Mouse (Mus musculus): ENCODE measurements around the gene Erbb3. TPM values are rescaled to one million over a fixed set of nuclear protein-coding genes. Genes with fewer than 3 reads are reported as not detected.
A peak's percentile ranks its signal among the peaks of the same experiment; 100 is the strongest.

The Erbb3 gene
- polyA plus RNA-seq, 1 experiment from 2014 or later, result 0.56 TPM

- Histone ChIP-seq H3K4me2 (no peak overlapping the region), H3K9ac (no peak overlapping the region), H3K36me3 (replicated peaks) (no peaks in the 10 kb centered on the region), H3K27me3 (replicated peaks) (no peaks in the 10 kb centered on the region), H3K4me3 (no peak overlapping the region), H3K4me1 (no peaks in the 10 kb centered on the region), H3K9me3 (no peaks in the 10 kb centered on the region), H3K27ac (no peak overlapping the region)
- whole genome bisulfite sequencing, result 97% methylated on average over 1 of the region's 1 CpGs
- ATAC-seq (replicated peaks), result no peak
Measured at GRCm38 (mm10) chr10:128601499-128601898, 12.0 kb upstream of the Erbb3 start.

- Histone ChIP-seq H3K9me3 (no peaks in the 10 kb centered on the region), H3K4me1 (no peaks in the 10 kb centered on the region), H3K9ac (no peak overlapping the region), H3K27ac (no peak overlapping the region), H3K4me3 (no peak overlapping the region), H3K36me3 (replicated peaks) (no peaks in the 10 kb centered on the region), H3K27me3 (replicated peaks) (no peaks in the 10 kb centered on the region), H3K4me2 (no peak overlapping the region)
- ATAC-seq (replicated peaks), result no peak
- 82% methylated on average over 2 of the region's 2 CpGs for WGBS
Measured at GRCm38 (mm10) chr10:128598476-128598875, 9.0 kb upstream of the Erbb3 start.

GRCm38 (mm10) chr10:128592797-128593196 lies 3.3 kb upstream of the Erbb3 start:
- no peak overlapping the region for H3K4me3 ChIP-seq
- no peak overlapping the region for H3K9ac ChIP-seq
- no peaks in the 10 kb centered on the region for H3K36me3 ChIP-seq (replicated peaks)
- no peaks in the 10 kb centered on the region for H3K9me3 ChIP-seq
- 69% methylated on average over 5 of the region's 5 CpGs for WGBS
- ATAC-seq (replicated peaks), result no peak
- H3K4me1 ChIP-seq, result peaks cover 12% of the 10 kb centered on the region
- H3K4me2 ChIP-seq, result no peak overlapping the region
- peaks cover 23% of the 10 kb centered on the region for H3K27me3 ChIP-seq (replicated peaks)
- H3K27ac ChIP-seq, result no peak overlapping the region

GRCm38 (mm10) chr10:128591436-128591835 lies 2.0 kb upstream of the Erbb3 start:
- H3K9me3 ChIP-seq, result no peaks in the 10 kb centered on the region
- H3K36me3 ChIP-seq (replicated peaks), result no peaks in the 10 kb centered on the region
- no peak overlapping the region for H3K27ac ChIP-seq
- peaks cover 33% of the 10 kb centered on the region for H3K27me3 ChIP-seq (replicated peaks)
- no peak overlapping the region for H3K4me3 ChIP-seq
- WGBS, result 88% methylated on average over 6 of the region's 6 CpGs
- no peak for ATAC-seq (replicated peaks)
- H3K4me1 ChIP-seq, result peaks cover 12% of the 10 kb centered on the region
- H3K4me2 ChIP-seq, result no peak overlapping the region
- no peak overlapping the region for H3K9ac ChIP-seq

- H3K27ac ChIP-seq, result no peak overlapping the region
- peak overlapping the region; percentile 50 for H3K4me3 ChIP-seq
- peak overlapping the region; percentile 97 for H3K4me2 ChIP-seq
- ATAC-seq (replicated peaks), result peak; percentile 78
- H3K9me3 ChIP-seq, result no peaks in the 10 kb centered on the region
- peaks cover 35% of the 10 kb centered on the region for H3K27me3 ChIP-seq (replicated peaks)
- H3K36me3 ChIP-seq (replicated peaks), result no peaks in the 10 kb centered on the region
- under 1% methylated on average over 43 of the region's 43 CpGs for WGBS
- H3K4me1 ChIP-seq, result peaks cover 12% of the 10 kb centered on the region
- peak overlapping the region; percentile 47 for H3K9ac ChIP-seq
Measured at GRCm38 (mm10) chr10:128590193-128590690, 790 bp upstream of the Erbb3 start.

- Histone ChIP-seq H3K36me3 (replicated peaks) (no peaks in the 10 kb centered on the region), H3K27me3 (replicated peaks) (peaks cover 35% of the 10 kb centered on the region), H3K4me1 (peaks cover 12% of the 10 kb centered on the region), H3K4me2 (peak overlapping the region; percentile 97), H3K4me3 (peak overlapping the region; percentile 50), H3K9ac (peak overlapping the region; percentile 47; the same call in 1 of the 2 replicates), H3K9me3 (no peaks in the 10 kb centered on the region), H3K27ac (no peak overlapping the region)
- WGBS, result 3% methylated on average over 23 of the region's 23 CpGs
- 0 out of 2 replicates have a peak, but pooled peaks have one; percentile 48 for ATAC-seq (replicated peaks)
Measured at GRCm38 (mm10) chr10:128588775-128589463, 533 bp downstream of the Erbb3 start.

- Histone ChIP-seq H3K4me2 (no peak overlapping the region), H3K36me3 (replicated peaks) (no peaks in the 10 kb centered on the region), H3K9ac (no peak overlapping the region), H3K4me1 (peaks cover 12% of the 10 kb centered on the region), H3K27ac (no peak overlapping the region), H3K4me3 (no peak overlapping the region), H3K27me3 (replicated peaks) (peaks cover 35% of the 10 kb centered on the region), H3K9me3 (no peaks in the 10 kb centered on the region)
- no peak for ATAC-seq (replicated peaks)
- 20% methylated on average over 1 of the region's 1 CpGs for WGBS
Measured at GRCm38 (mm10) chr10:128588136-128588535, 1.3 kb downstream of the Erbb3 start.

- H3K4me2 ChIP-seq, result no peak overlapping the region
- H3K36me3 ChIP-seq (replicated peaks), result no peaks in the 10 kb centered on the region
- no peak for ATAC-seq (replicated peaks)
- peaks cover 36% of the 10 kb centered on the region for H3K27me3 ChIP-seq (replicated peaks)
- H3K4me1 ChIP-seq, result peaks cover 12% of the 10 kb centered on the region
- no peak overlapping the region for H3K9ac ChIP-seq
- no peaks in the 10 kb centered on the region for H3K9me3 ChIP-seq
- WGBS, result 57% methylated on average over 8 of the region's 8 CpGs
- H3K27ac ChIP-seq, result no peak overlapping the region
- H3K4me3 ChIP-seq, result no peak overlapping the region
Measured at GRCm38 (mm10) chr10:128587697-128588096, 1.8 kb downstream of the Erbb3 start.

- no peak for ATAC-seq (replicated peaks)
- H3K27ac ChIP-seq, result no peak overlapping the region
- no peaks in the 10 kb centered on the region for H3K36me3 ChIP-seq (replicated peaks)
- no peak overlapping the region for H3K4me3 ChIP-seq
- H3K27me3 ChIP-seq (replicated peaks), result peaks cover 38% of the 10 kb centered on the region
- H3K9me3 ChIP-seq, result no peaks in the 10 kb centered on the region
- WGBS, result 51% methylated on average over 4 of the region's 4 CpGs
- H3K4me1 ChIP-seq, result peaks cover 12% of the 10 kb centered on the region
- H3K4me2 ChIP-seq, result no peak overlapping the region
- H3K9ac ChIP-seq, result no peak overlapping the region
Measured at GRCm38 (mm10) chr10:128587120-128587519, 2.3 kb downstream of the Erbb3 start.

- H3K9me3 ChIP-seq, result no peaks in the 10 kb centered on the region
- no peak overlapping the region for H3K27ac ChIP-seq
- H3K9ac ChIP-seq, result no peak overlapping the region
- H3K4me2 ChIP-seq, result no peak overlapping the region
- ATAC-seq (replicated peaks), result no peak
- H3K4me3 ChIP-seq, result no peak overlapping the region
- peaks cover 12% of the 10 kb centered on the region for H3K4me1 ChIP-seq
- H3K36me3 ChIP-seq (replicated peaks), result no peaks in the 10 kb centered on the region
- H3K27me3 ChIP-seq (replicated peaks), result peaks cover 38% of the 10 kb centered on the region
- whole genome bisulfite sequencing, result 11% methylated on average over 1 of the region's 1 CpGs
Measured at GRCm38 (mm10) chr10:128586546-128586945, 2.9 kb downstream of the Erbb3 start.

GRCm38 (mm10) chr10:128584386-128584785 lies 5.1 kb downstream of the Erbb3 start:
- H3K9me3 ChIP-seq, result no peaks in the 10 kb centered on the region
- 7% methylated on average over 4 of the region's 4 CpGs for WGBS
- H3K27ac ChIP-seq, result no peak overlapping the region
- H3K27me3 ChIP-seq (replicated peaks), result peaks cover 31% of the 10 kb centered on the region
- peaks cover 5% of the 10 kb centered on the region for H3K4me1 ChIP-seq
- no peak overlapping the region for H3K4me2 ChIP-seq
- no peak for ATAC-seq (replicated peaks)
- H3K9ac ChIP-seq, result no peak overlapping the region
- H3K4me3 ChIP-seq, result no peak overlapping the region
- no peaks in the 10 kb centered on the region for H3K36me3 ChIP-seq (replicated peaks)

- H3K27ac ChIP-seq, result no peak overlapping the region
- H3K36me3 ChIP-seq (replicated peaks), result no peaks in the 10 kb centered on the region
- no peak overlapping the region for H3K9ac ChIP-seq
- peaks cover 24% of the 10 kb centered on the region for H3K27me3 ChIP-seq (replicated peaks)
- no peaks in the 10 kb centered on the region for H3K9me3 ChIP-seq
- WGBS, result 22% methylated on average over 7 of the region's 7 CpGs
- H3K4me1 ChIP-seq, result no peaks in the 10 kb centered on the region
- no peak for ATAC-seq (replicated peaks)
- no peak overlapping the region for H3K4me3 ChIP-seq
- H3K4me2 ChIP-seq, result no peak overlapping the region
Measured at GRCm38 (mm10) chr10:128583644-128584043, 5.8 kb downstream of the Erbb3 start.

GRCm38 (mm10) chr10:128579731-128580130 lies 9.7 kb downstream of the Erbb3 start:
- H3K27ac ChIP-seq, result no peak overlapping the region
- ATAC-seq (replicated peaks), result no peak
- no peaks in the 10 kb centered on the region for H3K4me1 ChIP-seq
- no peak overlapping the region for H3K9ac ChIP-seq
- no peak overlapping the region for H3K4me2 ChIP-seq
- no peaks in the 10 kb centered on the region for H3K36me3 ChIP-seq (replicated peaks)
- H3K9me3 ChIP-seq, result no peaks in the 10 kb centered on the region
- 77% methylated on average over 4 of the region's 4 CpGs for WGBS
- no peak overlapping the region for H3K4me3 ChIP-seq
- H3K27me3 ChIP-seq (replicated peaks), result 0 out of 2 replicates have a peak, but pooled peaks cover 3% of the 10 kb centered on the region
